Mouse (Mus musculus): Measurements from ENCODE around the gene Fsd1.
A peak's percentile ranks its signal among the peaks of the same experiment; 100 is the strongest.

Fsd1 gene

GRCm38 (mm10) chr17:56010255-56010654 lies 23.9 kb downstream of the Fsd1 start:
- DNase-seq, result no peak

DNA sequence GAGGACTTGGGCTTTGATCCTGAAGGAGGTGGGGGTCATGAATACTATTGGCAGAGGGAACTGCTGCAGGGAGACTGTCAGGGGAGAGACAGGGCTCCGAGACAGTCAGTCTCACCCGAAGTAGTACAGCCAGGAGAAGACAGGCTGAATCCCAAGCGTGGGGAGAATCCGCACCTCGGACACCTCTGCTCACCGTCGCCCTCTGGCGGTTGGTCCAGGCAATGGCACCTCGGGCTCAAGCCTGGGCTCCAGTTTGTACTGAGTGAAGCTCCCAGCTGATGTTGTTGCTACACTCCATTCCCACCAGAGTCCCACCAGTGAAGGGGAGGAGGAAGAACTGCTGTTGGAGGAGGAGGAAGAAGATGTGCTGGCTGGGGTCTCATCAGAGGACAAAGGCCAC lies 24.4 kb downstream of the Fsd1 start:
- peak; percentile 86 to 91 for DNase-seq

- DNase-seq, result peak; percentile 55 to 66
Measured at GRCm38 (mm10) chr17:56011441-56011840, 25.1 kb downstream of the Fsd1 start.

GRCm38 (mm10) chr17:56015293-56015692 lies 29.0 kb downstream of the Fsd1 start:
- no peak for DNase-seq

GRCm38 (mm10) chr17:56016382-56016781 lies 30.1 kb downstream of the Fsd1 start:
- no peak for DNase-seq

GRCm38 (mm10) chr17:56016793-56017785 lies 30.8 kb downstream of the Fsd1 start:
- peak; percentile 42 to 62 for DNase-seq

DNA sequence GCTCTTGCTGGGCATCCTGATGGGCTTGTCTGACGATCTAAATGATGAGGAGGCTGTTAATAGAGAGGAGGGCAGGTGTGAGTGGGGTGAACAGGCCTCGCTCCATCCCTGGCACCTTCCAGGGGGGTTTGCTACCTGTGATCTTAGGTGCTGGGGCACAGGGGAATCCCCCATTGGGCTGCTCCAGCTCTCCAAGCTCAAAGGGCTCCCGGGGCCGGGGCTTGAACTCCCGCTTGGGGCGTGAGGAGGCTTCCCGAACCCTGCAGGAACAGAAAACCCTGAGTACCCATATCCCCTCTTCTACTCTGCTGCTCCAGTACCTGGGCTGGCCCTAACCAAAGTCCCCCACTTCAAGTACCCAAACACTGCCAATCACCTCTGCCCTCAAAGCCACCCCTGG lies 31.5 kb downstream of the Fsd1 start:
- DNase-seq, result peak in 1 of 2 experiments; percentile 38

- peak; percentile 86 to 91 for DNase-seq
Measured at GRCm38 (mm10) chr17:56018347-56019131, 32.2 kb downstream of the Fsd1 start.

DNA sequence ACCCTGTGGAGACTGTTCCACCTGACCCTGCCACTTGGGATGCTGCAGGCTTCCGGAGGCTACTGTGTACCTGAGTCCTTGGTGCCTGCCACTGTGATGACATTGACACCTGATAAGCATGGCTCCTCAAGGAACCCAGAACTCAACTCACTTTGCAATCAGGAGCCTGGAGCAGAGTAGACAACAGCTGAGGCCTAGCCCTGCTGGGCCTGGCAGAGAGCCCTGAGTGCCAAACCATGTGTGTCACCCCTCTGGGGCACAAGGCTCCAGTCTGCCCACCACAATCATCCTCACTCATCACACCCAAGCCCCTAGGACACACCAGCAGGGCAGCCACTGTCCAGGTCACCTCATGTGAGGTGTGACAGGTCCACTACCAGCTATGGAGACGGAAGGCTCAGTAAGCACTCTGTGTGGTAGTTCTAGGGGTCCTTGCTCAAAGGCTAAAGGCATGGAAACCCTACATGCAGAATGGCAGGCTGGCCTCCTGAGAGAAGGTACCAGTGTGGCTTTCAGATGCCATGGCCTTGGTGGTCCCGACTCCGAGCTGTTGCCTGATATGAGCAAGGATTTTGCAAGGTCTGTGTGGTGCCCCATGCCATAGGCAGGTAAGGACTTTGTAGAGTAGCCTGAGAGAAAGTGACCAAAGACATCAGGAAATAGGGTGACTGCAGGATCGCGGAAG lies 34.2 kb downstream of the Fsd1 start:
- DNase-seq, result peak in 1 of 2 experiments; percentile 12

DNA sequence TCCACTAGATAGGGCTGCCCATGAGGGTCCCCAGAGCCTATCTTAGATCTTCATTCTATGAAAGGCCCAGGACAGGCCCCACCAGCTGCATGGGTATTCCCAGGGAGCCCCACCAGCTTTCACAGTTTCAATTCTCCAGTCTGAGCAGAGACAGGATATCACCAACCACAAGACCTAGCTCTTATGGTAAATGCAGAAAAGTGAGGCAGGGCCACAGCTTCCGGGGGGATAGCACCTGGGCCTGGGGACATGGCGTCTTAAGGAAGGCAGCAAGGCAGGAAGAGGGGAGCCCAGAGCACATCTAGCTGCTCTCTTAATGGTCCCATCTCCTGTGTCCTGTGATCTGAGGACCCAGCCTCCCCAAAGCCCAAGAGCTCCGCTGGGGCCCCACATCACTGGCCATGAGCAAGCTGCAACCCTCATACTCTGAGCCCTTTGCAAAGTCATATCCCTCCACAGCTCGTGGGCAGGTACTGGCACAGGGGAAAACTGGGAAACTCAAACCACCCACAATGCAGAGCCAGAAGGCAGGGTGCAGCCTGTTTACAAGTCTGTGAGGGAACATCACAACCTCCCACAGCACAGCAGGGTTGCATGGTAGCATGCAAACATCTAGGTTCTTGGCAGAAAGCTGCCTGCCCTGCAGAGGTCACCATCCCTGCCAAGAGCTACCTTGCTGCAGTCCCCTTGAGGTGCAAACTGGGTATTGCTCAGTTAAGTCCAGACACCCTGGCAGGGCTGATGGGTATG lies 35.0 kb downstream of the Fsd1 start:
- peak; percentile 42 to 44 for DNase-seq

DNA sequence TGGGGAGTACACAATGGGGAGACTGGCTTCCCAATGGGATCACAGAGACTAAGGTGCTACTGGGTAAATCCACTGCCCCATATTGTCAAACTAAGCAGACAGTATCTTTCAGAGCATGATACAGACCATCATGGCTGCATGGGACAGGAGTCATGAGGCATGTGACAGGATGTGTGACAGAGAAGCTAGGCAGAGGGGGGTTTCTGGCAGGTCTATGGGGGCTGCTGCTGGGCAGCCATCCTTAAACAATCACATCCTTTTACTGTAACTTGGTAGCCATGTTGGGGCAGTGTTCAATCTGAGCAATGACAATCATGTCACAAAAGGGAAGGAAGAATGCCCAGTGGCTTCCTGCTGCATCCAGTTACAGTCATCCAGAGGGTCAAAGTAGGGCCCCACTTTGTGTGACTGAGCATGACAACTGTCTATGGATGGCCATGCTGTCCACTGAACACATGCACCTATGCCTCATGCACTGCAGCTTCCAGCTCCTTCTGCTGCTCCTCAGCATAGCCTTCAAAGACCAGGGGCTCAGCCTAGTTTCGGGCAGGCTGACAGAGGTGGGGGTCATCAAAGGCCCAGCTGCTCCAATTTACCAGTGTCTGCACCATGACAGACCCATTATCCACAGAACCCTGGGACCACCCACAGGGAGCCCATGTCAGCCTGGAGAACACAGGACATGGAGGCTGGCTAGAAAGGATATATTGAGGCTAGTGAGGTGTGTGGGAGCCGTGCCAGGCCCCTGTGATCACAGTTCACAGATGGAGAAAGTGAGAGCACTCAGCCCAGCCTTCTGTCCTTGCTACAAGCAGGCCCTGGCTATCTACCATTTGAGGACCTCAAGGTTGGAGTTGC lies 36.1 kb downstream of the Fsd1 start:
- peak; percentile 76 to 84 for DNase-seq

DNA sequence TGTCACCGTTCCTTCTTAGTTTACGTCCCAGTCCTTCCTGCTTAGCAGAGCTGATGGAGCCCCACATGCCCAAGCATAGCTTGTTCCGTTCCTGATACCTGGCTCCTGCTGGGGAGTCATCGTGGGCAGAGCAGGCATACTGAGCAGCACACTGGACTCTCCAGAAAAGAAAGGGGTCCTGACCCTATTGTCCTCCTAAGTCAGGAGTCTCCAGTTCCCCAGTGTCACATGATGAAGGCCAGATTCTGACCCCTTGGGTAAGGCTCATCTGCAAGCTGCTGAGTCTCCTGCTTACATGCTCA lies 36.6 kb downstream of the Fsd1 start:
- no peak for DNase-seq

- peak in 1 of 2 experiments; percentile 33 for DNase-seq
Measured at GRCm38 (mm10) chr17:56023386-56023785, 37.1 kb downstream of the Fsd1 start.

DNA sequence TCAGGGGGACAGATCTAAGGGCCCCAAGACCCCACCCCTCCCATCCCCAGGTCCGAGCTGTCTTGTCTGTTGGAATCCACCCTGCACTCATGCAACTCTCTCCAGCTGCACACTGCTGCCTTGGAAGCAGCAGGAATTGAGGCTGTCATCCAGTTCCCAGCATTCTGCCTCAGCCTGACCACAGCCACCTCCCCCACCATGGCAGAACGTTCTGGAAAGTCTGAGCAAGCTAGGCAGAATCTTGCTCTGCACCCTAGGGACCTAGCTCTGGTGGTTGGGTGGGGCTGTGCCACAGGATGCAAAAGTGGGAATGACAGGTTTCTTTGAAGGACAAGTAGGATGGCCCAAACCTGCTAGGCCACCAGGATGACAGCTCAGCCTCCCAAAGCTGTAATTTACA lies 38.2 kb downstream of the Fsd1 start:
- no peak for DNase-seq

DNA sequence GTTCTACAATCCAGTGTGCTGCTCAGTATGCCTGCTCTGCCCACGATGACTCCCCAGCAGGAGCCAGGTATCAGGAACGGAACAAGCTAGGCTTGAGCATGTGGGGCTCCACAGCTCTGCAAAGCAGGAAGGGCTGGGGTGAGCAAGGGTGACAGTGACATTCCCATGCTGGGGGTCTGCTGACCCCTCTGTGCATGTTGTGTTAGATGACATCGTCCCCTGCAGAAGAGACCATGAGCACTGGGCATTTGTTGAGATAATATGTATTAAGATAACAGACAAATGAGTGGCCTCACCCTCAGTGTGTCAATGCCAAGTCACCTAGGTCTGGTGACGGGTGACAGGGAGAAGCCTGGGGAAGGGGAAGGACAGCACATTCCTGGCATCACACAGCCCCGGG lies 38.6 kb downstream of the Fsd1 start:
- no peak for DNase-seq

- no peak for DNase-seq
Measured at GRCm38 (mm10) chr17:56026303-56026702, 40.0 kb downstream of the Fsd1 start.

GRCm38 (mm10) chr17:56026881-56027280 lies 40.6 kb downstream of the Fsd1 start:
- DNase-seq, result no peak

DNA sequence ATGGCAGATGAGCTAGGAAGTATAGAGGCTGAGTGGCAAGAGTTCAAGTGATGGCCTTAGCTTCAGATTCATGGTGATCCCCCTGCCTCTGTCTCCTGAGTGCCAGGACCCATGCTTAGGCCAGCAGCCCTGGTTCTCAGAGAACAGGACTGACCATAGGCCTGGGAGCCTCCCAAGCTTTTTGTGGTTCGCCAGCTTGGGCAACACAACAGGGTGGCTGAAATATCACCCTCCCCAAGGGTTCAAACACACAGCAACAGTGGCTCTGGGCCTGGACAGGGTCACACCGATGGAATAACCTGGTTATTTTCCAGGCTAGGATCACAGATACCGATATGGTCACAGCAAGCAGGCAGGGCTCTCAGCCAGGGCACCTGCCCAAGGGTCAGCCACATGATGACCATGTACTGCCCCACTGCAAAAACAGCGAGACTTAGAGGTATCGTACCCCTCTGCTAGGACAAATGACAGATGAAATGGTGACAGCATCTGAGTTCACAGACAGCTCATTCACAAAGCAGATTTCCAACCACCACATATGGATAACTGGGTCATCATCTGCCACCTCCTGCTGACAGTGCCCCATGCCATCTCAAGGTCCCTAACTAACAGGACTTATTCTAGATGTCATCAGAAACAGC lies 41.6 kb downstream of the Fsd1 start:
- DNase-seq, result peak; percentile 66

GRCm38 (mm10) chr17:56030238-56030870 lies 44.0 kb downstream of the Fsd1 start:
- DNase-seq, result peak; percentile 46 to 63

DNA sequence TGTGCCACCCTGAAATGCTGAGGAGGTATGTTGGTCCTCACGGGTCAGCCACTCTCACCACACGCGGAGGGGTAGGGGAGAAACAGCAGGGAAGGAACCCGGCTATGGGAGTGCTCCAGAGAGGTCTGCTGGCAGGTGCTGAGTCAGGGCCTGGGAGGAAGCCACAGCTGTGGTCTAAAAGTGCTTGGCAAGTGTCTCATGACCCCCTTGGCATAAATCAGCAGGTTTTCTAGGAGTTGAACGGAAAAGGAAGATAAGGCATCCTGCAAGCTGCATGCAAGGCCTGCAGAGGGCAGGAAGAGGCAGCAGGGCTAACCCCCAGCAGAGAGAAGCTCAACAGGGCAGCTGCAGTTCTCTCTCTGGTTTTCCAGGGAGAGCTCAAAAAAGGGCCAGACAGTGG lies 44.6 kb downstream of the Fsd1 start:
- peak in 1 of 2 experiments; percentile 32 for DNase-seq

All from cerebellum, postnatal 25 days (tissue).